Mouse (Mus musculus) ES-Bruce4 (cell line): Measurements from ENCODE around the gene Syt1.

Experiments
- CTCF ChIP-seq: IDR thresholded peaks from one replicate; pipeline ENCODE4 v1.8.1; 2011; ENCODE audit warnings: low read depth, low read length
- POLR2A ChIP-seq: IDR thresholded peaks from one replicate; pipeline ENCODE4 v1.8.1; 2011; ENCODE audit warnings: low read length; ENCODE audit not compliant: insufficient read depth

DNA sequence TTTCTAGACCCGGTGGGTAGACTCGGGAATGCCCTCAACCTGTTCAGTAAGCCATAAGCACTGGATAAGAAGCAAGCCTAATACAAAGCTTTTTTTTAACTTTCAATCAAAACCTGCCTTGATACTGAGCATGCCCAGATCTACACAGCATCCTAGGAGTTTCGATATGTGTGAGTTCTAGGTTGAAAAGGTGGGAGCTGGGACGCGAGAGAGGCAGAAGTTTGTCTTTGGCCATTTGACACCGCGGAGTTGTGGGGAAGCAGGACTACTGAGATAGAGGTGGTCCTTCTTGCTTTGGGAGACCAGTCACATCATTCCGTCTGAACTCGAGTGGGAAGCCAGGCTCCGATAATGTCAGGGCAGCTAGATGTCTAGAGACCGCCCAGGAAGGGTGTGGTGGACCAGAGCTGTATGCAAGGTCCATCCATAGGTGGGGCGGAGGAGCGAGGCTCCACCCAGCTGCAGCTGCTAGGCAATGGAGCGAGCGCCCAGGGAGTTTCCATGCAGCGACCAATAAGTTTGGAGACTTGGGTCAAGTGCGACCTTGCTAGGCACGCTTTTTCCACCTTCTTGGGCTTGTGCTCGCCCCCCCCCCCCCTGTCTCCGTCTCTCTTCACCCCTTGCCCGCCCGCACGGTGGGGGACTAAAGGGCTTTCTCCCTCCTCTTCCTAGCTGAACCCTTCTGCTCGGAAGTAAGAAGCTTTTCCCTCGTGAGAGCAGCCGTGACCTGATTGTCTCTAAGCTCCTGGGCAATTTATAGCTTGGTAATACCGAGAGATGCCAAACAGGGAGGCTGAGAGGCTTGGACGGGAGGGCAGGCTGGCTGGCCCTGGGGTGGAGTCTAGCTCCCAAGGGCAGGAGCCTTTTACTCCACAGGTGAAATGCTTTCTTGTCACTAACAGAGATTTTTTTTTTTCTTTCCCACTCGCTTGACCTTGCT lies 714 bp upstream of the Syt1 start:
- TF ChIP-seq POLR2A (no peak), CTCF (no peak)
